Mouse (Mus musculus): Measurements from ENCODE around the gene Pde2a.

Pde2a gene

GRCm38 (mm10) chr7:101453725-101454124 is 32.2 kb downstream of the Pde2a start:
- no peak for DNase-seq (ENCODE audit: low spot score)

DNA sequence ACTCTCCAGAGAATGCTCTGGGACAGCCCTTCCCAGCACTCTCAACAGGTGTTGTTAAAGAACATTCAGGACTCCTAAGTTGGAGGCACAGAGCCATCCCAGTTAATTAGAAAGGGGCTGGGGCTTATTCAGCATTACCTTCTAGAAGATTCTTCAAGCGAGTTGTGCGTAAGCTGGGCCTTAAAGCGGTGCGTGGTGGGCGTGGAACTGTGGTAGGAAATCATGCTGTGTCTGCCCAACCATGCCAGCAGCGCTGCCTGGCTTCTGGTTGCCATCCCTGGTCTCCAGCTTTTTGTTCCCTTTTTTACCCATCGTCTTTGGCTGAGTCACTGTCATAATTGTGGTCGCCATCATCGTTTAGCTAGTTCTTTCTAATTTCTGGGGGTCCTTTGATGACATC is 33.0 kb downstream of the Pde2a start:
- no peak for DNase-seq (ENCODE audit: low spot score)

GRCm38 (mm10) chr7:101455141-101455540 is 33.6 kb downstream of the Pde2a start:
- DNase-seq (ENCODE audit: low spot score), result no peak

- no peak for DNase-seq (ENCODE audit: low spot score)
These were observed 34.8 kb downstream of the Pde2a start for GRCm38 (mm10) chr7:101456318-101456717.

- no peak for DNase-seq (ENCODE audit: low spot score)
These were observed 35.3 kb downstream of the Pde2a start for GRCm38 (mm10) chr7:101456789-101457188.

GRCm38 (mm10) chr7:101457283-101457682 is 35.8 kb downstream of the Pde2a start:
- no peak for DNase-seq (ENCODE audit: low spot score)

- DNase-seq (ENCODE audit: low spot score), result no peak
These were observed 36.3 kb downstream of the Pde2a start for GRCm38 (mm10) chr7:101457801-101458200.

GRCm38 (mm10) chr7:101458278-101458781 is 36.8 kb downstream of the Pde2a start:
- DNase-seq (ENCODE audit: low spot score), result no peak

DNA sequence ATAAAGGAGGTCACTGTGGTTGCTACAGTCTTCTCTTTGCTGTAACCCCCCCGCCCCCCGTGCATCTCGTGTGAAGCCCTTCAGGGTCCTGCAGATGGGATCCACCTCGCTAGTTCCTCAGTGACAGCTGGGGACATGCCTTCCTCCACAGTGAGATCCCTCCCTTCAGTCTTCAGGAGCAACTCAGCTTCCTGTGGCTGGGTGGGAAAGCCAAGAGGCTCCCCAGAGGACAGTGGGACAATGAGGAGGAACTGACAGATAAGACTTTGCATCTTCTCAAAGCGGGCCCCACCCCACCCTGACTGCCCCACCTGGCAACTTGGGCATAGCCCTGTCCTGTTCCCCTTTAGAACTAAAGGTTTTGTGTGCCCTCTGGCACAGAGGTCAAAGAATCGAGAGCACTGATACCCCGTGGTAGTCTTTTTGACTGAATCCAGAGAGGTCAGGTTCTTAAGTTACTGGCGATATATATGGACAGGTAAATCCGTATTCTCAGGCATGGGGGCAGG is 37.9 kb downstream of the Pde2a start:
- DNase-seq (ENCODE audit: low spot score), result no peak

- DNase-seq (ENCODE audit: low spot score), result no peak
These were observed 38.6 kb downstream of the Pde2a start for GRCm38 (mm10) chr7:101459923-101460607.

- DNase-seq (ENCODE audit: low spot score), result no peak
These were observed 39.1 kb downstream of the Pde2a start for GRCm38 (mm10) chr7:101460608-101460957.

- DNase-seq (ENCODE audit: low spot score), result no peak
These were observed 40.1 kb downstream of the Pde2a start for GRCm38 (mm10) chr7:101461571-101461970.

DNA sequence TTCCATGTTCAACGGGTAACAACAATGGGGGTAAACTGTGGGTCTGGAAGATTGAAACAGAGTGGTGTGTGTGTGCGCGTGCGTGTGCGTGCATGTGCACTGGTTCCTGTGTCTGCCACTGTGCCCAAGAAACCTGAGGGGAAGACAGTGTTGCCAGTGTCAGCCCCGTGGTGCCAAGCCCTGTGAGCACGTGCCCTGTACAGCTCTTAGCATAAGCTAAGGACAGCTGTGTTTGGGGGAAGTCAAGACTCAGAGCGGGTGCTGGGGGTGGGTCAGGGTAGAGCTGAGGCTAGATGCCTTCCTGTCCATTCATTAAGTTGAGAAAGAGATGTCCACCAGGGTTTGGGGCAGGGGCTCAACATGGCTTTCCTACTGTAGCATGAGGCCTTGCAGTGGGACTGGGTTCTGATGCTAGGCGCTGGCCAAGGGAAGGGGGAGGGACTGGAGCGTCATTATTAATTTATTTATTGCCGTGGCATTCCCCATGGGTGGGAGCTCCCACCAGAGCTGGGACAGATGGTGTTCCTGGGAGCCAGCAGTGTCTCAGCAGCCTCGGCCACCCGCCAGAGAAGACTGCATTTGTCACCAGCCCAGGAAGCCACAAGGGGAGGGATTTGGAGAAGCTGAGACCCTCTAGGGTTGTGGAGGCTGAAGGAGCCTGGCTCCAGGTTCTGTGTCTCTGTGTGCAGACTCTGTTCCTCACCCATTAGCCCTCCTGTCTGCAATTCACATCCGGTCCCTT is 41.0 kb downstream of the Pde2a start:
- DNase-seq (ENCODE audit: low spot score), result no peak

GRCm38 (mm10) chr7:101463665-101464271 is 42.3 kb downstream of the Pde2a start:
- no peak for DNase-seq (ENCODE audit: low spot score)

GRCm38 (mm10) chr7:101464927-101465326 is 43.4 kb downstream of the Pde2a start:
- DNase-seq (ENCODE audit: low spot score), result no peak

DNA sequence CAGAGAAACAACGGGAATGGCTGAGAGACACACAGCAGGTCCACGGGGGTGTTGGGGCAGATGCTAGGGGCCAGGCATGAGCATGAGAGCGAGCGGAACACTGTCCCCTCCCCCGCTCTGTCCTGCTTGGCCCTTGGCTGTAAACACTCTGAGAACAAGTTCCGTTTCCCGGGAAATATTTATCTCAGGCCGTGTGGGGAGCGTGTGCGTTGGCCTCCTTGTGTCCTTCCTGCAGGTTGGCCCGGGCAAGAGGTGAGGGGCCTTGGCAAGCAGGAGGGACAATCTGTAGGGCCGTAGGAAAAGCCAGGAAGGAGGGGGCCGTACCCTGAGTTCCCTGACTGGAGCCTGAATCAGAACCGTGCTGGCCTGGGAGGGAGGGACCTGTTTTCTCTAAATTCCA is 43.9 kb downstream of the Pde2a start:
- peak; percentile 68 for DNase-seq (ENCODE audit: low spot score)

GRCm38 (mm10) chr7:101465850-101466580 is 44.5 kb downstream of the Pde2a start:
- no peak for DNase-seq (ENCODE audit: low spot score)

GRCm38 (mm10) chr7:101466581-101467081 is 45.1 kb downstream of the Pde2a start:
- no peak for DNase-seq (ENCODE audit: low spot score)

DNA sequence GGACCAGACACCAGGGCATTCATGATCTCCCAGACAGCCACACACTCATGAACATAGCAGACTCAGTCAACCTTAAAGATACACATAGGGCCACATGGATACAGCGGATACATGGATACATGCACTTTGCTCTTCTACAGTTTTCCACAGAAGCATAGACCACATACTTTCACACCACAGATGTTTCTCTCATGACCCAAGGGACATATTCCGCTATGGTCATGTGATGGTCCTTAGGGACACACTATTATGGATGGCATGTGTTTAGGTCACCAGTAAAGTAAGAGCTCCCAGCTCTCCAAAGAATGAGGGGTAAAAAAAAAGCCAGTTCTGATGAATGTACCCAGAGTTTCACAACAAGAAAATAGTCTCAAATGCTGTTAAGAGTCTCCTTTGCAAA is 49.9 kb downstream of the Pde2a start:
- no peak for DNase-seq (ENCODE audit: low spot score)

DNA sequence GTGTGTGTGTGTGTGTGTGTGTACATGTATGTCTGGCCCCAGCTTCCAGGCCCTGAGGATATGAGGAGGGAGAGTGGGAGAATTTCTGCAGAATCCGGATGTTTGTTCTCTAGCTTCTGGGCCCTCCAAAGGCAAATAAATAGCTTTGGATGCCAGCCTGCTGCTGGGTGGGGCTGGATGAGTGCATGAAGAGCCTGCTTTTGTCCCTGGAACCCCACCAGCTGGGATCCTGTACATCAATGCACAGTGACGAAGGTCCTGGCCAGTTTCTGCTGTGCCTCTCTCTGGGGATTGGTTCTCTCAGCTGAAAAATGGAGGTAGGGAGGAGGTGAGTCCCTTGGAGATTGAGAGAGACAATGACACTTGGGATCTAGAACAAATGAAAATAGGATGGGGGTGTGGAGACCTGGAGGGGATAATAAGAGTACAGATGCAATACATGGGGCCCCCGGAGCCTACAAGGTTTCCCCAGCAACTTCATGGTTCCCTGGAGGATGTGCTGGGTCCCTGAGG is 50.5 kb downstream of the Pde2a start:
- DNase-seq (ENCODE audit: low spot score), result no peak

DNA sequence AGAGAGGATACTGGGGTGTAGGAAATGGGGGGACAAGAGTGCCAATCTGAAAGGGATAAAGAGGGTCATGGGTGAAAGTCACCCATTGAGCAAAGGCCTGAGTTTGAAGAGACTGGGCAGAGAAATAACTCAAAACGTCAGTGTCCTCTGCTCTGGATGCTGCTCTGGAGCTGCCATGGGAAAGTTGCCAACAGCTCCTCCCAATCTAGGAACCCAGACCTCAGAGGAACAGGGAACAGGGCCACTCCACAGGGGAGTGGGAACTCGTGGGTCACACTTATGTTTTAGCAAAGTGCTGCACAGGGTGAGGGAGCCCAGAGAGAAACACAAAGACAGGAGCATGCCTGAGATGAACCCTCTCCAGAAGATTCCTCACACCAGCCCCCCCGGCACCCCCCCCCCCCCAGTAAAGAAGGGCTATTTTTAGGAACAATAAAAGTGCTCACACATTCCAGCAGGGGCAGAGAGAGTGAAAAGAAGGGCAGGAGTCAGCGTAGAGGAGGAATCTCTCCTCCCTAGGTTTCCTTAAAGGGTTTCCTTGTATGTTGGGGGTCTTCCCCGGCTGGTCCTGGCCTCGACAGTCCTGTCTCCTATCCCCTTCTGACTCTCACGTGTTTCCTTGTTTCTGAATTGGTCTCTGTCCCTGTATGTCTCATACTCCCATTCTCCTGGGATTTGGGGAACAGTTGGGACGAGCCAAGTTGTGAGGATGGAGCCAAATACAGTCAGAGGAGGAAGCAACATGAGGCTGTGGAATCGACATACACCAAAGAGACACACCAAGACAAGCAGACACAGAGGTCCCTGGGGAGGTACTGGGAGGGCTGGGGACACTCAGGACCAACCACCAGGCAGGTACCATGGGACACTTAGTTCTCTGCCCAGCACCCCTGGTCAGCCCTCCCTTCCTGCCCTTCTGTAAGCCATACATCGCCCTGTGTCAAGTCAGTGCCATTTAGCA is 51.4 kb downstream of the Pde2a start:
- DNase-seq (ENCODE audit: low spot score), result no peak
